Mouse (Mus musculus) ovary, postnatal 36 days (tissue): ENCODE results near the gene Wdr31.

ENCODE experiments used
- DNase-seq: peaks from one replicate; pipeline ENCODE4 v3.0.0; 2022; ENCODE audit warnings: low spot score, mixed read lengths

Gene Wdr31

GRCm38 (mm10) chr4:62439793-62440192 lies 30.9 kb downstream of the Wdr31 start:
- no peak for DNase-seq

- DNase-seq, result no peak
Measured at GRCm38 (mm10) chr4:62437871-62438270, 32.8 kb downstream of the Wdr31 start.

- DNase-seq, result no peak
Measured at GRCm38 (mm10) chr4:62437256-62437778, 33.4 kb downstream of the Wdr31 start.

GRCm38 (mm10) chr4:62435081-62435480 lies 35.6 kb downstream of the Wdr31 start, which contains the start of gene Rnf183:
Gene Rnf183 (minus strand): TSS chr4:62435252.
- DNase-seq, result no peak

GRCm38 (mm10) chr4:62433939-62434870 lies 36.5 kb downstream of the Wdr31 start:
- DNase-seq, result no peak

GRCm38 (mm10) chr4:62431522-62431921 lies 39.2 kb downstream of the Wdr31 start:
- DNase-seq, result no peak

- DNase-seq, result no peak
Measured at GRCm38 (mm10) chr4:62430678-62431077, 40.0 kb downstream of the Wdr31 start.

GRCm38 (mm10) chr4:62429616-62430015 lies 41.1 kb downstream of the Wdr31 start:
- DNase-seq, result no peak

GRCm38 (mm10) chr4:62427978-62428758 lies 42.5 kb downstream of the Wdr31 start:
- DNase-seq, result no peak

GRCm38 (mm10) chr4:62425891-62426290 lies 44.8 kb downstream of the Wdr31 start:
- no peak for DNase-seq

- DNase-seq, result no peak
Measured at GRCm38 (mm10) chr4:62419091-62419490, 51.6 kb downstream of the Wdr31 start.

- no peak for DNase-seq
Measured at GRCm38 (mm10) chr4:62418448-62418847, 52.2 kb downstream of the Wdr31 start.

- no peak for DNase-seq
Measured at GRCm38 (mm10) chr4:62411606-62412005, 59.1 kb downstream of the Wdr31 start.

GRCm38 (mm10) chr4:62410325-62410724 lies 60.4 kb downstream of the Wdr31 start:
- DNase-seq, result no peak

- no peak for DNase-seq
Measured at GRCm38 (mm10) chr4:62409615-62410014, 61.1 kb downstream of the Wdr31 start.

- DNase-seq, result peak; percentile 94
Measured at GRCm38 (mm10) chr4:62408601-62409282, 62.0 kb downstream of the Wdr31 start, which contains the start of the genes Cdc26 and Prpf4. Gene Cdc26 (minus strand): TSS chr4:62408642. Gene Prpf4 (plus strand): TSS chr4:62408797.

GRCm38 (mm10) chr4:62407730-62408582 lies 62.7 kb downstream of the Wdr31 start:
- DNase-seq, result peak; percentile 42

GRCm38 (mm10) chr4:62406133-62406532 lies 64.6 kb downstream of the Wdr31 start:
- no peak for DNase-seq

GRCm38 (mm10) chr4:62398956-62399355 lies 71.7 kb downstream of the Wdr31 start:
- DNase-seq, result no peak
